Mouse (Mus musculus) forebrain, embryonic 14.5 days (tissue): Measurements from ENCODE around the gene Pptc7. TPM values are rescaled to one million over a fixed set of nuclear protein-coding genes. Genes with fewer than 3 reads are reported as not detected.

Experiments used
- ATAC-seq: fragments of 200-750 bp; cut with Nextera tagmentation; 2 replicates; pipeline ENCODE4 v1.8.0; 2017; ENCODE audit warnings: mild to moderate bottlenecking, moderate library complexity
- DNase-seq: peaks from one replicate; pipeline ENCODE4 v3.0.0-alpha.2; 2015; ENCODE audit warnings: low spot score
- H3K27ac ChIP-seq: fragments of 300-500 bp; sonication (generic); 2 replicates; pipeline ENCODE4 v1.5.1; 2014; ENCODE audit warnings: low read depth, mild to moderate bottlenecking, control low read depth, low read length, moderate library complexity
- H3K27me3 ChIP-seq: fragments of 300-500 bp; sonication (generic); replicated peaks from 2 replicates; pipeline ENCODE4 v1.6.1; 2014; ENCODE audit warnings: low read length, control low read depth, mixed read lengths; ENCODE audit not compliant: control insufficient read depth, insufficient read depth
- H3K36me3 ChIP-seq: fragments of 300-500 bp; sonication (generic); 2 replicates; pipeline ENCODE4 v1.6.1; 2014; ENCODE audit warnings: low read length, control low read depth; ENCODE audit not compliant: control insufficient read depth, insufficient read depth
- H3K4me1 ChIP-seq: fragments of 300-500 bp; sonication (generic); 2 replicates; pipeline ENCODE4 v1.6.1; 2014; ENCODE audit warnings: antibody characterized with exemption, low read length, control low read depth; ENCODE audit not compliant: control insufficient read depth, insufficient read depth
- H3K4me2 ChIP-seq: fragments of 300-500 bp; sonication (generic); 2 replicates; pipeline ENCODE4 v1.6.1; 2014; ENCODE audit warnings: mild to moderate bottlenecking, control low read depth, low read length
- H3K4me3 ChIP-seq: fragments of 300-500 bp; sonication (generic); 2 replicates; pipeline ENCODE4 v1.5.1; 2014; ENCODE audit warnings: low read depth, low read length, control low read depth
- H3K9ac ChIP-seq: fragments of 300-500 bp; sonication (generic); 2 replicates; pipeline ENCODE4 v1.6.1; 2014; ENCODE audit warnings: mild to moderate bottlenecking, low read length, control low read depth, moderate library complexity
- H3K9me3 ChIP-seq: fragments of 300-500 bp; sonication (generic); replicated peaks from 2 replicates; pipeline ENCODE4 v1.6.1; 2016; ENCODE audit warnings: low read length, control low read depth, mixed read lengths; ENCODE audit not compliant: control insufficient read depth
- WGBS: fragments of 180-500 bp; shearing (Covaris S2); extraction: QIAGEN DNeasy Blood & Tissue Kit; methylation state at CpG from one replicate; pipeline ENCODE4 v1.1.7; 2014; 5-methylcytosine and 5-hydroxymethylcytosine counted together
- polyA plus RNA-seq: library from polyadenylated mRNA; unstranded; fragments of >200 nt; fragmentation: Nextera tagmentation; extraction: Ambion mirVana; gene quantifications from 2 replicates; pipeline ENCODE4 v1.2.1, GENCODE M21; 2014

Pptc7 gene
- polyA plus RNA-seq, 1 experiment from 2014 or later: 5.2 TPM

- H3K9me3 ChIP-seq: no peaks in the 10 kb centered on the region
- no peak overlapping the region for H3K4me3 ChIP-seq
- WGBS: 94% methylated on average over 4 of the region's 4 CpGs
- ATAC-seq (no peak), DNase-seq (no peak)
- no peaks in the 10 kb centered on the region for H3K27me3 ChIP-seq
- peaks cover 9% of the 10 kb centered on the region for H3K4me1 ChIP-seq
- no peak overlapping the region for H3K4me2 ChIP-seq
- H3K36me3 ChIP-seq: peaks cover 7% of the 10 kb centered on the region; the same call in 1 of the 2 replicates
- no peak overlapping the region for H3K27ac ChIP-seq
- no peak overlapping the region for H3K9ac ChIP-seq
These were observed 2.9 kb downstream of the Pptc7 start for GRCm38 (mm10) chr5:122287026-122287425.

DNA sequence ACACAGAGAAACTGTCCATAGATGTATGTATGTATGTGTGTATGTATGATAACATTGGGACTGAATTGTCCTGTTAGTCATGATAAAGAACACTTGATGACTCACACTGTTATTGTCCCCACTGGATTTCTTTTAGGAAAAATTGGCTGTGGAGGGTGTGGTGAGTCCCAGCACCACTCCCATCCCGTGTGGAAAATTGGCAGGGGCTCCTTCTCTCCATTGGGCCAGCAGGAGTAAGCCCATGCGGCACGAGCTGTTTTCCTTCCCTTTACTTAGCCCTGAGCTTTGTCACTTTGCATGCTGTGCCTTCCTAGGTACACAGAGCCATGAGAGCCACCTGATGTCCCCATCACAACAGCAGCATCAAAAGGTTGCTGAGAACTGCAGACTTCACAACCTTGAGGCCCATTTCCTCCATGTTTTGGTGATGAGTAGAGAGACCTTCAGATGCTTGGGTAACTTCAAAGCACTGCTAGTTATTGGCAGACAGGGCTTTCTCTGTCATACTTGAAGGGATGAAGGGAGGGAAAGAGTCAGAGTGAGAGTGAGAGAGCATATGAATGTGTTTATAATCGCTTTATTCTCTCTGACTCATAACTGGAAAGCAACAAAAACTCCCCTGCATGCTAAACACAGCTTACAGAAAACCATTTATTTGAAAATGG, 4.1 kb downstream of the Pptc7 start:
- no peak overlapping the region for H3K9ac ChIP-seq
- peaks cover 7% of the 10 kb centered on the region; the same call in 1 of the 2 replicates for H3K36me3 ChIP-seq
- H3K27ac ChIP-seq: no peak overlapping the region
- ATAC-seq (no peak), DNase-seq (no peak)
- H3K27me3 ChIP-seq: no peaks in the 10 kb centered on the region
- no peaks in the 10 kb centered on the region for H3K9me3 ChIP-seq
- WGBS: 93% methylated on average over 4 of the region's 4 CpGs
- H3K4me1 ChIP-seq: peaks cover 9% of the 10 kb centered on the region
- no peak overlapping the region for H3K4me2 ChIP-seq
- H3K4me3 ChIP-seq: no peak overlapping the region

DNA sequence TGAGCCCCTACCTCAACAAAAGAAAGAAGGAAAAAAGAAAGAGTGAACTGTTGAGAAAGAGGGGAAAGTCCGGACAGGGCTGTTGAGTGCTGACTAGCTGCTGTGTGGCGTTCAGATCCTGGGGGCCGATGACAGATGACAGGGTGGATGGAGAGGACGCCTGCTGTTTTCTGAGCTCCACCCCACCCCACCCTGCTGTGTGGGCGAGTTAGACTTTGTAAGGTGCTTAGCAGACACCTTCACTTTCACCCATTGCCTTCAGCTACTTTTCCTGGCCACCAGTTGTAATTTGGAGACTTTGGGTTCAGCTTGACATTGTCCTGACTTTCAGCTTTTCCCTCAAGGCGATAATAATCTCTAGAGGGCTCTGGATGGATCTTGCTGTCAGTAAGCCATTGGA, 7.0 kb downstream of the Pptc7 start:
- Histone ChIP-seq H3K4me2 (no peak overlapping the region), H3K9me3 (no peaks in the 10 kb centered on the region), H3K4me1 (peaks cover 10% of the 10 kb centered on the region; the same call in 1 of the 2 replicates), H3K27ac (no peak overlapping the region), H3K9ac (no peak overlapping the region), H3K36me3 (peaks cover 7% of the 10 kb centered on the region; the same call in 1 of the 2 replicates), H3K27me3 (no peaks in the 10 kb centered on the region), H3K4me3 (no peak overlapping the region)
- DNase-seq (no peak), ATAC-seq (no peak)
- WGBS: 67% methylated on average over 6 of the region's 6 CpGs

- DNase-seq: no peak
- Histone ChIP-seq H3K27ac (no peak overlapping the region), H3K9ac (no peak overlapping the region), H3K4me1 (peaks cover 8% of the 10 kb centered on the region; the same call in 1 of the 2 replicates), H3K36me3 (peaks cover 7% of the 10 kb centered on the region; the same call in 1 of the 2 replicates), H3K4me3 (no peak overlapping the region), H3K4me2 (no peak overlapping the region), H3K9me3 (no peaks in the 10 kb centered on the region), H3K27me3 (no peaks in the 10 kb centered on the region)
- ATAC-seq: no peak
- 73% methylated on average over 17 of the region's 17 CpGs for WGBS
These were observed 7.6 kb downstream of the Pptc7 start for GRCm38 (mm10) chr5:122291553-122292339.

DNA sequence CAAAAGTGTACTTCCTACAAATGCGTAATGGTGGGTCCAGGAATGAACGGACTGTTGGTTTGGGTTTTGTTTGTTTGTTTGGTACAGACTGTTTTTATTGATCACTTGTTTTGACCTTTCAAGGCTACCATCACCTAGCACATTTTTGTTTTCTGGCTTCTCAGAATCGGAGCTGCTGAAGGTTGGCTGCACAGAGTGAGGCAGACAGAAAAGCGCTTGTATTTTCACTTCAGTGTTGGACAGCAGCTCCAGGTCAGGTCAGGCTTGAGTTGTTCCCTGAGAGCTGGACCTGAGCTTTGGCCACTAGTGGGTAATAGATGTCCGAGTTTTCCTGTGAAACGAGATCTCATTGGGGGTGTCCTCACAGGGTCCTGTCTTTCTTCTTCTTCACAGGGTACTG, 9.0 kb downstream of the Pptc7 start:
- DNase-seq: no peak
- no peak overlapping the region for H3K27ac ChIP-seq
- no peaks in the 10 kb centered on the region for H3K27me3 ChIP-seq
- peaks cover 8% of the 10 kb centered on the region; the same call in 1 of the 2 replicates for H3K4me1 ChIP-seq
- no peak overlapping the region for H3K9ac ChIP-seq
- WGBS: 85% methylated on average over 6 of the region's 6 CpGs
- peaks cover 2% of the 10 kb centered on the region; the same call in 1 of the 2 replicates for H3K36me3 ChIP-seq
- no peak for ATAC-seq
- no peak overlapping the region for H3K4me2 ChIP-seq
- H3K9me3 ChIP-seq: no peaks in the 10 kb centered on the region
- H3K4me3 ChIP-seq: no peak overlapping the region

DNA sequence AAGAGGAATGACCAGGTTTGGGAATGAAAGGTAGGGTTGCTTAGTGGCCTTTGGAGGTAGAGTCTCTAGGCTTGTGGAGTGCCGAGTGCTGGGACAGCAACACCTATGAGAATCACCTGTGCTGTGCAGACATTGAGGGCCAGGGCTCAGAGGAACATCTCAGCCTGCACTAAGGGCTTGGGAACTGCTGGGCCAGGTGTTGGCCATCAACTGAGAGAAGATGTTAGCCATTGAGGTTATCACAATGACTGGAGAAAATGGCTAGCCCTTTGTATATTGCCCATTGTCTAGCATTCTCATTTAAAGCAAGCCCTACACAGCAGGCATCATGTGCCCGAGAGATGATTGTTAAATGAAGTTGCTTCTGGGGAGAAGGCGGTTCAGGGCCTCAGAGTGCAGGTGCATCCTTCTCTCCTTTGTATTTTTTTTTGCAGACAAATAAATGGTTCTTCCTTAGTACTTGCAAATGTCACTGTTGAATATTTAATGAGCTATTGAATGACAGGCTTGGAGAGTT, 10.1 kb downstream of the Pptc7 start:
- ATAC-seq: no peak
- no peaks in the 10 kb centered on the region for H3K9me3 ChIP-seq
- no peak for DNase-seq
- peak overlapping the region; percentile 40; the same call in 1 of the 2 replicates for H3K27ac ChIP-seq
- no peaks in the 10 kb centered on the region for H3K27me3 ChIP-seq
- no peaks in the 10 kb centered on the region for H3K36me3 ChIP-seq
- no peak overlapping the region for H3K4me2 ChIP-seq
- peaks cover 8% of the 10 kb centered on the region; the same call in 1 of the 2 replicates for H3K4me1 ChIP-seq
- H3K4me3 ChIP-seq: no peak overlapping the region
- H3K9ac ChIP-seq: no peak overlapping the region
- 48% methylated on average over 3 of the region's 3 CpGs for WGBS

GRCm38 (mm10) chr5:122295113-122295935, 11.2 kb downstream of the Pptc7 start:
- Histone ChIP-seq H3K27ac (no peak overlapping the region), H3K4me2 (no peak overlapping the region), H3K9ac (no peak overlapping the region), H3K4me3 (no peak overlapping the region), H3K9me3 (no peaks in the 10 kb centered on the region), H3K4me1 (peaks cover 8% of the 10 kb centered on the region; the same call in 1 of the 2 replicates), H3K36me3 (no peaks in the 10 kb centered on the region), H3K27me3 (no peaks in the 10 kb centered on the region)
- DNase-seq: no peak
- WGBS: 77% methylated on average over 14 of the region's 14 CpGs
- no peak for ATAC-seq

- no peak for ATAC-seq
- H3K4me1 ChIP-seq: no peaks in the 10 kb centered on the region
- no peaks in the 10 kb centered on the region for H3K36me3 ChIP-seq
- H3K4me2 ChIP-seq: no peak overlapping the region
- WGBS: 90% methylated on average over 6 of the region's 6 CpGs
- no peak overlapping the region for H3K9ac ChIP-seq
- H3K27ac ChIP-seq: no peak overlapping the region
- DNase-seq: no peak
- H3K9me3 ChIP-seq: no peaks in the 10 kb centered on the region
- H3K27me3 ChIP-seq: no peaks in the 10 kb centered on the region
- no peak overlapping the region for H3K4me3 ChIP-seq
These were observed 15.9 kb downstream of the Pptc7 start for GRCm38 (mm10) chr5:122300071-122300518.
